Mouse (Mus musculus): ENCODE measurements around the gene Nkd2. TPM values are rescaled to one million over a fixed set of nuclear protein-coding genes. Genes with fewer than 3 reads are reported as not detected.

Nkd2 gene
- polyA plus RNA-seq, 1 experiment = 3.2 TPM

DNA sequence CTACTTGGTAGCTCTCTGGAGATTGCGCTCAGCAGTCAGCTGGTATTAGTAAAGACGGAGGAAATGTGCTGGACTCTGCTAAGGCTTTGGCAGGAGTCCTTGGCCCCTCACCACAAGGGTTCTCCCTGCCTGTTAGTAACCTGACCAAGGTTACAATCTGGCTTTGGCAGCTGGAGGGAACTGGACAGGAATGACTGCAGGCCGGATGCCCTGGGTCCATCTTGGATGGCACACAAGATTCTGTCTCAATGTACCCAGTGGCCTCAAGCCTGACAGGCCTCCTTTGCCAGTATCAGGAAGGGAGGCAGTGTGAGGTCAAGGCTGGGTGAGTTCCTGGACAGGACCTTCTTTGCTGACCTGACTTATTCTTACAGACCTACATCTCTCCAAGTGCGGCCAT, 55.3 kb downstream of the Nkd2 start:
- Histone ChIP-seq H3K9ac (ENCODE audit: low read depth, poor library complexity, severe bottlenecking) (no peak overlapping the region), H3K36me3 (ENCODE audit: control insufficient read depth, insufficient read depth, low read length, poor library complexity, severe bottlenecking) (peaks cover 70% of the 10 kb centered on the region), H3K4me1 (ENCODE audit: control insufficient read depth, insufficient read depth, low read length) (no peaks in the 10 kb centered on the region), H3K4me3 (ENCODE audit: low read depth, low read length) (no peak overlapping the region), H3K27me3 (ENCODE audit: control insufficient read depth, insufficient read depth, low read length, poor library complexity, severe bottlenecking) (no peaks in the 10 kb centered on the region), H3K27ac (ENCODE audit: insufficient read depth, low read length) (no peak overlapping the region), H3K9me3 (replicated peaks; ENCODE audit: control insufficient read depth, insufficient read depth, low read length, poor library complexity, severe bottlenecking) (no peaks in the 10 kb centered on the region)
- TF ChIP-seq POLR2A (IDR thresholded peaks at IDR 0.05; ENCODE audit: insufficient read depth, low read length) = no peak
- TF ChIP-seq CTCF (IDR thresholded peaks at IDR 0.05; ENCODE audit: low read depth, low read length) = no peak
- no peak for TF ChIP-seq EP300 (IDR thresholded peaks at IDR 0.05; ENCODE audit: insufficient read depth, low read depth, low read length)

DNA sequence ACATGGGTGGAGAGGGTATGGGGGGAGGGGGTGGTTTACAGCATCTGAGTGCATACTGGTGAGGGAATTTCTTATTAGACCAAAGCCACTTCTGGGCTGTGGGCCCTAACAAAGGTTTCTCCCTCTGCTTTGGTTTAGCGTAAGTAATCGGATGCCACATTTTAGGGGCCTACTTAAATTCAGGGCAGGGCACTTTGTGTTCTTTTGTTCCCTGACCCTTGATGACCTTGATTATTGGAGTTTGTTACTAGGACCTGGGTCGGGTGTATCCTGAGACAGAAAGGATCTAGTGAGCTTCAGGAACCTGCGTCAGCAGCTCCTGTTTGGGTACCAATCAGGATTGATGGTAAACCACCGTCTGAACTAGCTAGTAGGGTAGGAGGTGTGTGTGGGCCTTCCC, 64.9 kb downstream of the Nkd2 start:
- peak overlapping the region; percentile 92 for H3K27ac ChIP-seq (ENCODE audit: insufficient read depth, low read length)
- H3K36me3 ChIP-seq (ENCODE audit: control insufficient read depth, insufficient read depth, low read length, poor library complexity, severe bottlenecking) = peaks cover 24% of the 10 kb centered on the region
- no peak overlapping the region for H3K4me3 ChIP-seq (ENCODE audit: low read depth, low read length)
- no peaks in the 10 kb centered on the region for H3K27me3 ChIP-seq (ENCODE audit: control insufficient read depth, insufficient read depth, low read length, poor library complexity, severe bottlenecking)
- TF ChIP-seq POLR2A (IDR thresholded peaks at IDR 0.05; ENCODE audit: insufficient read depth, low read length) (no peak), CTCF (IDR thresholded peaks at IDR 0.05; ENCODE audit: low read depth, low read length) (no peak), EP300 (IDR thresholded peaks at IDR 0.05; ENCODE audit: insufficient read depth, low read depth, low read length) (no peak)
- H3K4me1 ChIP-seq (ENCODE audit: control insufficient read depth, insufficient read depth, low read length) = peaks cover 15% of the 10 kb centered on the region
- no peaks in the 10 kb centered on the region for H3K9me3 ChIP-seq (replicated peaks; ENCODE audit: control insufficient read depth, insufficient read depth, low read length, poor library complexity, severe bottlenecking)
- H3K9ac ChIP-seq (ENCODE audit: low read depth, poor library complexity, severe bottlenecking) = no peak overlapping the region

- Histone ChIP-seq H3K9ac (ENCODE audit: low read depth, poor library complexity, severe bottlenecking) (no peak overlapping the region), H3K36me3 (ENCODE audit: control insufficient read depth, insufficient read depth, low read length, poor library complexity, severe bottlenecking) (no peaks in the 10 kb centered on the region; the same call in none of the 2 replicates), H3K9me3 (replicated peaks; ENCODE audit: control insufficient read depth, insufficient read depth, low read length, poor library complexity, severe bottlenecking) (no peaks in the 10 kb centered on the region), H3K4me3 (ENCODE audit: low read depth, low read length) (no peak overlapping the region), H3K27ac (ENCODE audit: insufficient read depth, low read length) (no peak overlapping the region), H3K27me3 (ENCODE audit: control insufficient read depth, insufficient read depth, low read length, poor library complexity, severe bottlenecking) (no peaks in the 10 kb centered on the region), H3K4me1 (ENCODE audit: control insufficient read depth, insufficient read depth, low read length) (peaks cover 17% of the 10 kb centered on the region)
- TF ChIP-seq POLR2A (IDR thresholded peaks at IDR 0.05; ENCODE audit: insufficient read depth, low read length) = no peak
Observed at GRCm38 (mm10) chr13:73777578-73777977, 69.9 kb downstream of the Nkd2 start.

DNA sequence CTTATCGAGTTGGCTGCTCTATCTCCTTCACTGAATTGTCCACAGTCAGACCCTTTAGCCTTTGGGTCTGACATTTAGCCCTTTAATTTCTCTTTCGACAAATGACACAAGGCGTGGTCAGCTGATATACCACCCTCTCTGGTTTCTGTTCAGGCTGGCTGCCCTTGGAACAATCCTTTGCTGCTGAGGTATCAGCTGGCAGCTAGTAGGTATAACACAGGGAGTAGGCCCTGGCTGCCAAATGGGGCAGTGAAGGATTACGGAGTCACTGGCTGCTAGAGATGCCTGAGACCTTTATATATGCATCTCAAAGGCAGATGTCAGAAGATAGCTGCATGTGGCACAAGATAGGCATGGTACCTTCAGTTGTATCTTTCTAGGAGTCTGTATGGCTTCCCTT, 71.6 kb downstream of the Nkd2 start:
- no peak for TF ChIP-seq EP300 (IDR thresholded peaks at IDR 0.05; ENCODE audit: insufficient read depth, low read depth, low read length)
- no peak for TF ChIP-seq POLR2A (IDR thresholded peaks at IDR 0.05; ENCODE audit: insufficient read depth, low read length)
- no peak for TF ChIP-seq CTCF (IDR thresholded peaks at IDR 0.05; ENCODE audit: low read depth, low read length)
- Histone ChIP-seq H3K4me3 (ENCODE audit: low read depth, low read length) (no peak overlapping the region), H3K27ac (ENCODE audit: insufficient read depth, low read length) (no peak overlapping the region), H3K9ac (ENCODE audit: low read depth, poor library complexity, severe bottlenecking) (no peak overlapping the region), H3K4me1 (ENCODE audit: control insufficient read depth, insufficient read depth, low read length) (peaks cover 14% of the 10 kb centered on the region), H3K27me3 (ENCODE audit: control insufficient read depth, insufficient read depth, low read length, poor library complexity, severe bottlenecking) (no peaks in the 10 kb centered on the region), H3K9me3 (replicated peaks; ENCODE audit: control insufficient read depth, insufficient read depth, low read length, poor library complexity, severe bottlenecking) (no peaks in the 10 kb centered on the region), H3K36me3 (ENCODE audit: control insufficient read depth, insufficient read depth, low read length, poor library complexity, severe bottlenecking) (no peaks in the 10 kb centered on the region; the same call in none of the 2 replicates)

GRCm38 (mm10) chr13:73773519-73774205, 73.8 kb downstream of the Nkd2 start:
- Histone ChIP-seq H3K4me3 (ENCODE audit: low read depth, low read length) (no peak overlapping the region), H3K36me3 (ENCODE audit: control insufficient read depth, insufficient read depth, low read length, poor library complexity, severe bottlenecking) (no peaks in the 10 kb centered on the region; the same call in none of the 2 replicates), H3K27ac (ENCODE audit: insufficient read depth, low read length) (no peak overlapping the region), H3K27me3 (ENCODE audit: control insufficient read depth, insufficient read depth, low read length, poor library complexity, severe bottlenecking) (no peaks in the 10 kb centered on the region), H3K9me3 (replicated peaks; ENCODE audit: control insufficient read depth, insufficient read depth, low read length, poor library complexity, severe bottlenecking) (no peaks in the 10 kb centered on the region), H3K9ac (ENCODE audit: low read depth, poor library complexity, severe bottlenecking) (no peak overlapping the region), H3K4me1 (ENCODE audit: control insufficient read depth, insufficient read depth, low read length) (peaks cover 9% of the 10 kb centered on the region)
- TF ChIP-seq EP300 (IDR thresholded peaks at IDR 0.05; ENCODE audit: insufficient read depth, low read depth, low read length) (no peak), POLR2A (IDR thresholded peaks at IDR 0.05; ENCODE audit: insufficient read depth, low read length) (no peak), CTCF (IDR thresholded peaks at IDR 0.05; ENCODE audit: low read depth, low read length) (no peak)

DNA sequence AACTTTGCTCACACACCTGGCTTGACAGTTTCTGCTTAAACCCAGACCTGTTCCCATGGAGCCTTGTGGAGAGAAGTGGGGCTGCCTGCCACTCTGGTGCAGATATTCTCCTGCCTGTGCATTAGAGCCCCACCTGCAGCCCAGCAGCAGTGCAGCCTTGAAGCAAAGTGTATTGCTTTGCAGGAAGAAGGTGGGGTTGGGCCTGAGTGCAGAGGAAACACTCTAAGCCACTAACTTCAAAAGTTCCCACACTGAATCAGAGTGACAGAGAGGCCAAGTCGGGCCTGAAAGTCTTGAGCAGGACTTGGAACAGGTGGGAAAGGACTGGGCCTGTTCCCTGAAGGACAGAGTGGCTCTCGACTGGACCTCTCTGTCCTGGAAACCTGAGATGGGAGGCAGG, 74.8 kb downstream of the Nkd2 start:
- H3K9ac ChIP-seq (ENCODE audit: low read depth, poor library complexity, severe bottlenecking) = no peak overlapping the region
- H3K9me3 ChIP-seq (replicated peaks; ENCODE audit: control insufficient read depth, insufficient read depth, low read length, poor library complexity, severe bottlenecking) = no peaks in the 10 kb centered on the region
- H3K27me3 ChIP-seq (ENCODE audit: control insufficient read depth, insufficient read depth, low read length, poor library complexity, severe bottlenecking) = no peaks in the 10 kb centered on the region
- H3K4me3 ChIP-seq (ENCODE audit: low read depth, low read length) = no peak overlapping the region
- H3K36me3 ChIP-seq (ENCODE audit: control insufficient read depth, insufficient read depth, low read length, poor library complexity, severe bottlenecking) = no peaks in the 10 kb centered on the region; the same call in none of the 2 replicates
- H3K27ac ChIP-seq (ENCODE audit: insufficient read depth, low read length) = no peak overlapping the region
- no peak for TF ChIP-seq EP300 (IDR thresholded peaks at IDR 0.05; ENCODE audit: insufficient read depth, low read depth, low read length)
- no peak for TF ChIP-seq CTCF (IDR thresholded peaks at IDR 0.05; ENCODE audit: low read depth, low read length)
- no peak for TF ChIP-seq POLR2A (IDR thresholded peaks at IDR 0.05; ENCODE audit: insufficient read depth, low read length)
- peaks cover 9% of the 10 kb centered on the region for H3K4me1 ChIP-seq (ENCODE audit: control insufficient read depth, insufficient read depth, low read length)
